Mouse (Mus musculus): ENCODE measurements around the gene 4921539E11Rik. TPM values are rescaled to one million over a fixed set of nuclear protein-coding genes. Genes with fewer than 3 reads are reported as not detected.

4921539E11Rik gene
- total RNA-seq, 2 experiments from 2014 or later = not detected

Other genes with a start within 250 kb of the 4921539E11Rik start
- gene Mier1, start 176.5 kb downstream of the 4921539E11Rik start, total RNA-seq (2021) = 10 to 100 TPM; 31.1 to 35.6 TPM
- 1 to 10 TPM in 1 of 2 experiments, under 1 TPM in 1; 0.64 to 1.6 TPM for gene Wdr78, start 176.3 kb downstream of the 4921539E11Rik start, total RNA-seq (2021)
- 1 to 10 TPM; 6.7 to 7.7 TPM for gene Slc35d1, start 75.7 kb downstream of the 4921539E11Rik start, total RNA-seq (2021)
- gene Oma1, start 22.9 kb upstream of the 4921539E11Rik start, total RNA-seq (2021) = 10 to 100 TPM; 29.2 to 38.2 TPM